Mouse (Mus musculus) left cerebral cortex, postnatal 4 days (tissue): ENCODE results near the gene Rrp7a. TPM values are rescaled to one million over a fixed set of nuclear protein-coding genes. Genes with fewer than 3 reads are reported as not detected.
A peak's percentile ranks its signal among the peaks of the same experiment; 100 is the strongest.

ENCODE experiments used
- DNase-seq: peaks from one replicate; pipeline ENCODE4 v3.0.0-alpha.2; 2022
- intact Hi-C: fragments of 180-260 bp; cut with DNase I; formaldehyde crosslinking; loops from one replicate; pipeline ENCODE4 v1.15.1; 2025
- total RNA-seq, 2 experiments: library from RNA; stranded (reverse); gene quantifications; 2 replicates each; pipeline ENCODE4 v1.2.3; 2021

Gene Rrp7a
- total RNA-seq, 2 experiments from 2014 or later, result 125 to 127 TPM

- intact Hi-C loops, result no loop called here
- DNase-seq, result no peak
Measured at GRCm38 (mm10) chr15:83074179-83074578, 48.4 kb downstream of the Rrp7a start.

DNA sequence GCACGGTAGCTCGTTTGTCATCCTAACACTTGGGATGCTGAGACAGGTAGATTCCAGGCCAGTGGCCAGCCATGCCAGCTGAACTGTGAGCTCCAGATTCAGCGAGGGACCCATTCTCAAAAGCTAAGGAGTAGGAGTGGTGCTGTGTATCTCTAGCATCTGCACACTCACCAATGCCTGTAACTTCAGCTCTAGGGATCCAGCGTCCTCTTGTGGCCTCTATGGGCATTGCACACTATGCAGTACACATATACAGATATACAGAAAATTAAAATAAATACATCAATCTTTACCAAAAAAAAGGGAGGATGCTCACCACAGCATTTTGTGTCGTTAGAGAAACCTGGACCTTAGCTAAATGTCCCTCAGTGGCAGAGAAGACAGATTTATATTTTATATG lies 50.8 kb downstream of the Rrp7a start:
- DNase-seq, result no peak
- intact Hi-C loops, result no loop called here

- DNase-seq, result peak; percentile 74
- intact Hi-C loops, result no loop called here
Measured at GRCm38 (mm10) chr15:83070942-83071341, 51.7 kb downstream of the Rrp7a start.

DNA sequence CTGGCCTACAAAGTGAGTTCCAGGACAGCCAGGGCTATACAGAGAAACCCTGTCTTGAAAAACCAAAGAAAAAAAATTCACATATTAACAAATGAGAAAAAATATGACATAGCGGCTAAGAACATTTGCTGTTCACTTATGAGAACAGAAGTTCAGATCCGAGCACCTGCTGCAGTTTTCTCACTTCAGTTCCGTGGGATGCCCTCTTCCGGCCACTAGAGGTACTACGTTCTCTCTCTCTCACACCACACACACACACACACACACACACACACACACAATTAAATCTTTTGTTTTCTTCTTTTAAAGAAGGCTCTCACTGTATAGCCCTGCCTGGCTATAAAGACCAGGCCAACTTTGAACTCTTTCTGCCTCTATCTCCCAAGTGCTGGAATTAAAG lies 54.3 kb downstream of the Rrp7a start:
- no peak for DNase-seq
- intact Hi-C loops, result no loop called here

DNA sequence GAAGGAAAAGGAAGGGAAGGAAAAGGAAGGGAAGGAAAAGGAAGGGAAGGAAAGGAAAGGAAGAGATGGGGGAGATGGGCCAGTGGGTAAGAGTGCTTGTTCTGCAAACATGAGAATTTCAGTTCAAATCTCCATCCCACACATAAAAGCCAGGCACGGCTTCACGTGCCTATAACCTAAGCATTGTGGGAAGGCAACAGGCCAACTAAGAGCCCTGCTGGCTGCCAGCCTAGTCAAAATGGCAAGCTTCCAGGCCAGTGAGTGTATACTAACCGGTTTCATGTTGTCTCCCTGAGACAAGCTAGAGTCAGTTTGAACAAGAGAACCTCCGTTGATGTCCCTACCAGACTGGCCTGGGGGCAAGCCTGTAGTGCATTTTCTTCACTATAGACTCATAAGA lies 57.1 kb downstream of the Rrp7a start:
- intact Hi-C loops, result no loop called here
- DNase-seq, result peak; percentile 82

Other genes with a start within 250 kb of the Rrp7a start
- 100 to 1,000 TPM; 142 to 145 TPM for gene Tcf20, start 134.9 kb downstream of the Rrp7a start, total RNA-seq
- 1 to 10 TPM; 2.0 to 2.1 TPM for gene Nfam1, start 89.5 kb downstream of the Rrp7a start, total RNA-seq
- 1 to 10 TPM; 5.1 to 7.3 TPM for gene Serhl, start 33.3 kb downstream of the Rrp7a start, total RNA-seq
- 10 to 100 TPM; 92.9 to 94.2 TPM for gene Poldip3, start 26.6 kb upstream of the Rrp7a start, total RNA-seq
- gene Cyb5r3, start 49.8 kb upstream of the Rrp7a start, total RNA-seq, result 100 to 1,000 TPM; 106 TPM
- gene A4galt, start 129.0 kb upstream of the Rrp7a start, total RNA-seq, result 1 to 10 TPM; 3.1 to 3.9 TPM
- 10 to 100 TPM; 27.9 to 30.2 TPM for gene Arfgap3, start 227.4 kb upstream of the Rrp7a start, total RNA-seq